Mouse (Mus musculus): ENCODE data around the gene Hoxb4. TPM values are rescaled to one million over a fixed set of nuclear protein-coding genes. Genes with fewer than 3 reads are reported as not detected.
A peak's percentile ranks its signal among the peaks of the same experiment; 100 is the strongest.

Gene Hoxb4
- total and polyA plus RNA-seq, 2 experiments from 2014 or later: 0.66 TPM; not detected in 1

DNA sequence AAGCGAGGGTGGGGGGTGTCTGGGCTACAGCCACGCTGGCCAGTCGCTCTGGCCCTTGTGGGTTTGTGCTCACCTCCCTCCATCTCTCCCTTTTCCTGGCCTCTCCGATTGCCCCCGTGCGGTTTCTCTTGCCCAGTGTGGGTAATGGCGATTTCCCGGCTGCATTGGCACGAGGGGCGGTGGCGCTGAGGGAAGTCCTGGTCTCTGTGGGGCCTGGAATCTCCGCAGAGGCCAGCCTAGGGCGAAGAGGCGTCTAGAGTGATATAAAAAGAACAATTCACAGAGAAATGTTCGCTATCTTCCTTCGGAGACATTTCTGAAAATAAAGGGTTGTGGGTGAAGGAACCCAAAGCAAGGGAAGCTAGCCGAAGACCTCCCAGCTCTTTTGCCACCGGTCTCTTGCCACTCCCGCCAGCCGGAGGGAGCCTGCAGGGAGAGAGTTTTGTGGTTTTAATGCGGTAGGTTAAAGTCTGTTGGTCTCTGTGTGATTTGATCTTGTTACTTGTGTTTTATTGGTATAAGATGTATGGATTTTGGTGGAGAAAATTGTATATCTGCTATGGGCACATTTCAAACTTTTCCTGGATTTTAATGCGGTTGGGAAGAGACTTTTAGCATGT, 24.7 kb upstream of the Hoxb4 start:
- H3K36me3 ChIP-seq (ENCODE audit: insufficient read depth, low read length): no peaks in the 10 kb centered on the region
- TF ChIP-seq CTCF (IDR thresholded peaks at IDR 0.05): no peak
- no peak overlapping the region for H3K27ac ChIP-seq (ENCODE audit: low read depth, low read length)
- no peak overlapping the region for H3K9ac ChIP-seq (replicated peaks; ENCODE audit: low read length, poor library complexity, severe bottlenecking)
- WGBS: 2% methylated on average over 22 of the region's 22 CpGs
- H3K4me2 ChIP-seq (ENCODE audit: low read depth, low read length, poor library complexity, severe bottlenecking): no peak overlapping the region
- no peaks in the 10 kb centered on the region for H3K4me1 ChIP-seq (ENCODE audit: insufficient read depth, low read length)
- DNase-seq (ENCODE audit: low spot score): no peak
- peaks cover 87% of the 10 kb centered on the region for H3K27me3 ChIP-seq (ENCODE audit: insufficient read depth, low read length)
- ATAC-seq (ENCODE audit: low FRiP score): no peak
- H3K4me3 ChIP-seq (ENCODE audit: low read depth, low read length): no peak overlapping the region
- no peaks in the 10 kb centered on the region for H3K9me3 ChIP-seq (ENCODE audit: low read length)

DNA sequence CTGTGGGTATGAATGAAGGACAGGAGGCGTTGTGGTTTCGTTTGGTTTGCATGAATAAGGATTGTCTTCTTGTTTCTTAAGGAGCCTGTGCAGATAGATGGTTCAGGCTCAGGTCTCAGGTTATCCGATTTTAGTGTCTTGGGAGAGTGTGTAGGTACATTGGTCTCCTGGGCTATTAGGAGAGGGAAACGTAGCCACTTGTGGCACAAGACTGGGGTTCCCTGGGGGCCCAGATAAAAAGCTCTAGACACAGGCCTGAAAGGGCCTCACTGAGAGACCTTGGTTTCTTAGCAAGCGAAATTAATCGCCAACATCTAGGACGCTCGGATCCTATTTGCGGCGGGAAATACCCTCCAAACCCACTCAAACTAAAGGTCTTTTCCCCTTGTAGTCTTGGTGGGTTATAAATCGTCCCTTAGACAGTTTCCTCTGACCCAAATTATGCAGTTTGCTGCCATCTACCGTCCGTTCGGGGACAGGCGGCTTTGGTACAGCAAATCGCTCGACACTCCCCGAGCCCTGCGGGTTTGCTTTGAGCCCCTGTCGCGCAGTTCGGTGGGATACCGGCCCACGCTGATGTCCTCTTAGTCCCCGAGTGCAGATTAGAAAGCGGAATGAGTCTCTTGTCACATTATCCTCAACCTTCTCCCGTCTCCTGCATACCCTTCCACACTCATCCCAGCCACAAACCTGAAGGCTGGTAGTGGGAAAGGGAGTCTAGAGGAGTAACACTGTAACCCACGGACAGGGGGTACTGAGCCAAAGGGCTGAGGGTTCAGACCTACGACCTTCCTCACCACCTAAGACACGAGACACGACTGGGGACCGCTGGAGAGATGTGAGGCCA, 23.6 kb upstream of the Hoxb4 start:
- no peak overlapping the region for H3K4me2 ChIP-seq (ENCODE audit: low read depth, low read length, poor library complexity, severe bottlenecking)
- TF ChIP-seq CTCF (IDR thresholded peaks at IDR 0.05): peak; percentile 81
- H3K9ac ChIP-seq (replicated peaks; ENCODE audit: low read length, poor library complexity, severe bottlenecking): no peak overlapping the region
- WGBS: under 1% methylated on average over 32 of the region's 32 CpGs
- ATAC-seq (ENCODE audit: low FRiP score) (no peak), DNase-seq (ENCODE audit: low spot score) (peak; percentile 71)
- no peak overlapping the region for H3K27ac ChIP-seq (ENCODE audit: low read depth, low read length)
- no peaks in the 10 kb centered on the region for H3K9me3 ChIP-seq (ENCODE audit: low read length)
- no peaks in the 10 kb centered on the region for H3K36me3 ChIP-seq (ENCODE audit: insufficient read depth, low read length)
- peaks cover 88% of the 10 kb centered on the region for H3K27me3 ChIP-seq (ENCODE audit: insufficient read depth, low read length)
- no peaks in the 10 kb centered on the region for H3K4me1 ChIP-seq (ENCODE audit: insufficient read depth, low read length)
- H3K4me3 ChIP-seq (ENCODE audit: low read depth, low read length): no peak overlapping the region

DNA sequence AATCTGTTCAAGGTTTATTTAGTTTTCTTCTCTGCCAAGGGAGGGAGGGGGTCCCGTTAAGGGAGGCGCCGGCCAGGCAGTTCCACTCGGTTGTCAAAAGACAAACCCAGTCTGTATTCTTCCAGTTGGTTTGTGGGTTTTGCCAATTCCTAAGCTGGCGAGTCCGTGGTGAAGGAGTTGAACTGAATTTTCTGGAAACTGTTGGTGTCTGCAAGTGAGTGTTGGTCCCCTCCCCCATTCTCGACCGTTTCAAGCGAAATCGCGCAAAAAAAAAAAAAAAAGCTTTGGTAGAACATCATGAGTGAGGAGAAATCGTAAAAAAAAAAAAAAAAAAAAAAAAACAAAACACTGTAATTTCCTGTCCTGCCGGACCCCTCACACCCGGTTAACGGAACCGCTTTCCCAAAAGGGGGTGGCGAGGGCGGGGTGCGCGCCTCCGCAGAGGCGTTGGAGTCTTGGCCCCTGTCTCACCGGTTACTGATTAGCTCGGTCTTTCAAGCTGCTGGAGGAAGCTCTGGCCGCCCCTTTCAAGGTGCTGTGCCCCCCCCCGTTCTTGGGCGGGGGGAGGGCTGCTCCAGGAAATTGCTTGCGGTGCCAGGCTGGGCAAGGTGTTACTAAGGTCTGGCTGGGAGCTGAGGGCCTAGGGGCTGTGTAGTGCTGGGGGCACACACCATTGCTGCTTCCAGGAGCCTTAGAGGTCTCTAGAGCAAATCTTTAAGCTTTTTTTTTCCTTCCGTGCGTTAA, 22.8 kb upstream of the Hoxb4 start:
- Histone ChIP-seq H3K4me3 (ENCODE audit: low read depth, low read length) (no peak overlapping the region), H3K9ac (replicated peaks; ENCODE audit: low read length, poor library complexity, severe bottlenecking) (no peak overlapping the region), H3K9me3 (ENCODE audit: low read length) (no peaks in the 10 kb centered on the region), H3K27ac (ENCODE audit: low read depth, low read length) (no peak overlapping the region), H3K4me1 (ENCODE audit: insufficient read depth, low read length) (no peaks in the 10 kb centered on the region), H3K36me3 (ENCODE audit: insufficient read depth, low read length) (no peaks in the 10 kb centered on the region), H3K4me2 (ENCODE audit: low read depth, low read length, poor library complexity, severe bottlenecking) (no peak overlapping the region), H3K27me3 (ENCODE audit: insufficient read depth, low read length) (peaks cover 92% of the 10 kb centered on the region)
- TF ChIP-seq CTCF (IDR thresholded peaks at IDR 0.05): no peak
- 3% methylated on average over 30 of the region's 30 CpGs for WGBS
- DNase-seq (ENCODE audit: low spot score) (no peak), ATAC-seq (ENCODE audit: low FRiP score) (no peak)

DNA sequence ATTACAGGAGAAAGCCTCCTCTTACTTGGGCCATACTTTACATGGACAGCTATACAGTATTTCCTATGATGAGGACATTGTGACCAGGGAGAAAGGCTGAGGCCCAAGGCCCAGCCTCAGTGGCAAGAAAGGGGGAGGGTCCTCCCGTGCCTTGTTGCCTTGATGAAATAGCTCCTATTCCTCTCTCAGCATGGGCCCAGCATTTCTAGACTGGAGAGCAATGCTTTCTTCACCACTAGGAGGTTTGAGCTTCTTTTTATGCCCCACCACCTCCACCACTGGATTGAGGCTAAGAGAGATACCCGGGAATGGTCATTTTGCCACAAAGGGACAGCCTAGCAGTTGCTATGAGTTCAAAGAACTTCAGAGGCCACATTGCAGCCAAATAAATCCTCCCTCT, 21.1 kb upstream of the Hoxb4 start:
- H3K4me1 ChIP-seq (ENCODE audit: insufficient read depth, low read length): no peaks in the 10 kb centered on the region
- H3K27ac ChIP-seq (ENCODE audit: low read depth, low read length): no peak overlapping the region
- no peak overlapping the region for H3K9ac ChIP-seq (replicated peaks; ENCODE audit: low read length, poor library complexity, severe bottlenecking)
- H3K36me3 ChIP-seq (ENCODE audit: insufficient read depth, low read length): no peaks in the 10 kb centered on the region
- peaks cover 93% of the 10 kb centered on the region for H3K27me3 ChIP-seq (ENCODE audit: insufficient read depth, low read length)
- WGBS: 0% methylated on average over 2 of the region's 2 CpGs
- no peak overlapping the region for H3K4me2 ChIP-seq (ENCODE audit: low read depth, low read length, poor library complexity, severe bottlenecking)
- DNase-seq (ENCODE audit: low spot score): no peak
- no peak overlapping the region for H3K4me3 ChIP-seq (ENCODE audit: low read depth, low read length)
- ATAC-seq (ENCODE audit: low FRiP score): no peak
- H3K9me3 ChIP-seq (ENCODE audit: low read length): no peaks in the 10 kb centered on the region
- no peak for TF ChIP-seq CTCF (IDR thresholded peaks at IDR 0.05)

DNA sequence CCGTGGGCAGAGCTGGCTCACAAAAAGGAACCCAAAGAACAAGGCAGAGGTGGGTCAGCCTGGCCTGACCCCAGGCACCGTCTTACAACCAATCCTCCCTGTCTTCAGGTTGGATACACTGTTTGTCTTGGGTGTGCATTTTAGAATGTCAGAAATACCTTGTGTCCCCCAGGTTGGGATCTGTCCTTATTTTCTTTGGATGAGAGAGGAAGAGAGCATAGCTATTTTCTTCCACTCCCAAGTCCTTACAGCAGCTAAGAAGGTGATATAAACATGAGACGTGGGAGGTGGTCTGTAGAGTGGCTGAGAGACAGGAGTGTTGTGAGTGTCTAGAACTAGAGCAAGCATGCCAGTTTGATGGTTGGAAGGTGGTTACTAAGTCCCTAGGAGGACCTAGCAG, 20.6 kb upstream of the Hoxb4 start:
- Histone ChIP-seq H3K9me3 (ENCODE audit: low read length) (no peaks in the 10 kb centered on the region), H3K4me2 (ENCODE audit: low read depth, low read length, poor library complexity, severe bottlenecking) (no peak overlapping the region), H3K9ac (replicated peaks; ENCODE audit: low read length, poor library complexity, severe bottlenecking) (no peak overlapping the region), H3K27ac (ENCODE audit: low read depth, low read length) (no peak overlapping the region), H3K36me3 (ENCODE audit: insufficient read depth, low read length) (no peaks in the 10 kb centered on the region), H3K27me3 (ENCODE audit: insufficient read depth, low read length) (peaks cover 93% of the 10 kb centered on the region), H3K4me3 (ENCODE audit: low read depth, low read length) (no peak overlapping the region), H3K4me1 (ENCODE audit: insufficient read depth, low read length) (no peaks in the 10 kb centered on the region)
- DNase-seq (ENCODE audit: low spot score): no peak
- WGBS: 2% methylated on average over 3 of the region's 3 CpGs
- TF ChIP-seq CTCF (IDR thresholded peaks at IDR 0.05): no peak
- ATAC-seq (ENCODE audit: low FRiP score): no peak
